Mouse (Mus musculus) kidney, postnatal 0 days (tissue): Measurements from ENCODE around the gene Prpf4. TPM values are rescaled to one million over a fixed set of nuclear protein-coding genes. Genes with fewer than 3 reads are reported as not detected.

Experiments used
- ATAC-seq: fragments of 200-750 bp; cut with Nextera tagmentation; replicated peaks from 2 replicates; pipeline ENCODE4 v1.8.0; 2017; ENCODE audit warnings: low read depth, moderate number of reproducible peaks, moderate TSS enrichment, moderate library complexity; ENCODE audit not compliant: low FRiP score
- DNase-seq: peaks from one replicate; pipeline ENCODE4 v3.0.0-alpha.2; 2016; ENCODE audit warnings: low spot score
- H3K27ac ChIP-seq: fragments of 300-500 bp; sonication (generic); 2 replicates; pipeline ENCODE4 v1.5.1; 2014; ENCODE audit warnings: mild to moderate bottlenecking
- H3K27me3 ChIP-seq: fragments of 300-500 bp; sonication (generic); 2 replicates; pipeline ENCODE4 v1.6.1; 2014; ENCODE audit warnings: low read length, mixed read lengths; ENCODE audit not compliant: insufficient read depth
- H3K36me3 ChIP-seq: fragments of 300-500 bp; sonication (generic); 2 replicates; pipeline ENCODE4 v1.6.1; 2014; ENCODE audit warnings: low read length, mixed read lengths; ENCODE audit not compliant: insufficient read depth
- H3K4me1 ChIP-seq: fragments of 300-500 bp; sonication (generic); replicated peaks from 2 replicates; pipeline ENCODE4 v1.6.1; 2014; ENCODE audit warnings: antibody characterized with exemption, low read length, mixed read lengths; ENCODE audit not compliant: insufficient read depth
- H3K4me2 ChIP-seq: fragments of 300-500 bp; sonication (generic); 2 replicates; pipeline ENCODE4 v1.6.1; 2014; ENCODE audit warnings: mild to moderate bottlenecking, low read length, moderate library complexity, mixed read lengths
- H3K4me3 ChIP-seq: fragments of 300-500 bp; sonication (generic); replicated peaks from 2 replicates; pipeline ENCODE4 v1.5.1; 2014; ENCODE audit warnings: low read depth, low read length
- H3K9ac ChIP-seq: fragments of 300-500 bp; sonication (generic); 2 replicates; pipeline ENCODE4 v1.6.1; 2014; ENCODE audit warnings: low read depth, low read length
- H3K9me3 ChIP-seq: fragments of 300-500 bp; sonication (generic); replicated peaks from 2 replicates; pipeline ENCODE4 v1.6.1; 2016; ENCODE audit warnings: low read length, inconsistent platforms, mixed read lengths
- CTCF ChIP-seq: IDR thresholded peaks from 2 replicates; pipeline ENCODE4 v1.5.1; 2016; ENCODE audit warnings: antibody characterized with exemption, low read depth, mild to moderate bottlenecking, moderate library complexity
- WGBS: fragments of 180-500 bp; shearing (Covaris S2); extraction: QIAGEN DNeasy Blood & Tissue Kit; methylation state at CpG from one replicate; pipeline ENCODE4 v1.1.7; 2014; 5-methylcytosine and 5-hydroxymethylcytosine counted together
- polyA plus RNA-seq: library from polyadenylated mRNA; unstranded; fragments of >200 nt; fragmentation: Nextera tagmentation; extraction: Ambion mirVana; gene quantifications from 2 replicates; pipeline ENCODE4 v1.2.1, GENCODE M21; 2015

Prpf4 gene
- polyA plus RNA-seq, 1 experiment from 2014 or later, result 14.8 TPM

DNA sequence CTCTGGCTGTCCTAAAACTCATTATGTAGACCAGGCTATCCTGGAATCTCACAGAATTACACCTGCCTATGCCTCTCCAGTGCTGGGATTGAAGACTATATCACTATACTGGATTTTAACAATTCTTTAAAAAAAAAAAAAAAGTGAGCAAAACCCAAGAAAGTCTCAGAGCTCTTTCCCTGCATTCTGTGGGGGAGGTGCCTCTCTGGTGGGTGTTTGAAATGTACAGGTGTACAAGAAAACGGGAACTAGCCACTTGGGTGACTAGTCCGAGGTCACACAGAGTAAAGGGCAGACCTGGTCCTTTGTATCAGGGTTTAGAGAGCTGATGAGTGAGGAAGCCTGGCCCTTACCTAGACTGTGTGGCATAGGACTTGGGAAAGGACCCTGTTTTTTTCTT is 46.2 kb upstream of the Prpf4 start:
- Histone ChIP-seq H3K4me3 (no peak overlapping the region), H3K4me1 (peaks cover 19% of the 10 kb centered on the region), H3K9ac (no peak overlapping the region), H3K4me2 (no peak overlapping the region), H3K27ac (no peak overlapping the region), H3K27me3 (no peaks in the 10 kb centered on the region), H3K36me3 (no peaks in the 10 kb centered on the region), H3K9me3 (no peaks in the 10 kb centered on the region)
- ATAC-seq, result no peak
- WGBS, result 69% methylated on average over 2 of the region's 2 CpGs
- DNase-seq, result no peak
- TF ChIP-seq CTCF, result no peak

DNA sequence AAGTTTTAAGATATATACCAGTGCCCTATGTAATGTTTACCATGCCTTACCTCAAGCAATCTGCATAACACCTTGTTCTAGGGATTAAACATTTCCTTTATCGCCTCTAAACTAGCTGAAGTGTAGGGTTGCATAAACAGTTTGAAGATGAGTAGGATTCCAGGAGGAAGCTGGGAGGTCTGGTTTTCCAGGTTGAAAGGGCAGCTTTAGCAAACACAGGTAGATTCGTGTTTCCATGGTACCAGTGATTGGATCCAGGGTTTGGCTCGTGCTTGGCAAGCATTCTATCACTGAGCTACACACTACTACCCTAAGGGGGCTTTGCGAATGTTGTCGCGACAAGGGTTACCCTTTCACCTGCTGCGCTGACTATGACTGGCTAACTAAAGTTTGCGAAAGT is 44.3 kb upstream of the Prpf4 start:
- no peak overlapping the region for H3K27ac ChIP-seq
- no peaks in the 10 kb centered on the region for H3K9me3 ChIP-seq
- no peak for TF ChIP-seq CTCF
- H3K4me3 ChIP-seq, result no peak overlapping the region
- ATAC-seq (no peak), DNase-seq (no peak)
- H3K4me1 ChIP-seq, result peaks cover 12% of the 10 kb centered on the region
- 82% methylated on average over 8 of the region's 8 CpGs for WGBS
- H3K4me2 ChIP-seq, result no peak overlapping the region
- H3K9ac ChIP-seq, result no peak overlapping the region
- H3K36me3 ChIP-seq, result no peaks in the 10 kb centered on the region
- no peaks in the 10 kb centered on the region for H3K27me3 ChIP-seq

DNA sequence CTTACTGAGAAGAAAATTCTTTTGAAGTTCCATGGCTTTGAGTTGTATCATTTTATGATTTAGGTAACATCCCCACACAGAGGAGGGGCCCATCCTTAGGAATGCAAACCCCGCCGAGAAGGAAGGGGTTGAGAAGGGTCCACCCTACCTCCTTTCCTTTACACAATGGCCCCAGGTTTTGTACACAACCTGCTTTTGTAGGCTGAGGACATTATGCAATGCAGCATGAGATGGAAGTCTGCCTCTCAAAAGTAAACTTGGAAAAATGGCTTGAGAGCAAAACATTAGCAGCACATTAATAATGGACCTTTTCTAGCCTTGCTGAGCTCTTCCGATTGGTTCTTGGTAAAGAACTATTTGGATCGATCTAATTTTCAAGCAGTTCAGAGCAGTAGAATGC is 42.3 kb upstream of the Prpf4 start:
- Histone ChIP-seq H3K27me3 (no peaks in the 10 kb centered on the region), H3K9me3 (no peaks in the 10 kb centered on the region), H3K4me1 (peaks cover 10% of the 10 kb centered on the region; the same call in 1 of the 2 replicates), H3K9ac (no peak overlapping the region), H3K27ac (no peak overlapping the region), H3K36me3 (no peaks in the 10 kb centered on the region), H3K4me3 (no peak overlapping the region), H3K4me2 (no peak overlapping the region)
- no peak for TF ChIP-seq CTCF
- no peak for ATAC-seq
- no peak for DNase-seq
- 67% methylated on average over 4 of the region's 4 CpGs for WGBS

DNA sequence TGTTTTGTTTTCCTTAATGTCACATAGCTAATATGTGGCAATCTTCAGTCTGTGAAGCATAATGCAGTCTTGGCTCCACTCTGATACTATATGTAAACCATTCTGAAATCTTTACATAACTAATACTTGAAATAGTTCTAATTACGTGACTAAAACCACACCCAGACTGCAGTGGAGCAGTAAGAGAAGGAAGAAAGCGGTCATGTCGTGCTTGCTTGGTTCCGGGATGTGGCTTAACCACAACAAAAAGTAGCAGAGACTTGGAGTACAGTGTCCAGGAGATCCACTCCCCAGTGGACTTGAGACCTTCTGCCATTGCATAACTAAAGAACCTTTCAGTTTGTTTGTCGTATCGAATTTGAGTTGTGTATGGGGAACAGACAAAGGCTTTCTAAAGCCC is 41.0 kb upstream of the Prpf4 start:
- H3K9me3 ChIP-seq, result no peaks in the 10 kb centered on the region
- ATAC-seq (no peak), DNase-seq (no peak)
- no peaks in the 10 kb centered on the region for H3K36me3 ChIP-seq
- no peak overlapping the region for H3K4me3 ChIP-seq
- no peak overlapping the region for H3K9ac ChIP-seq
- no peaks in the 10 kb centered on the region for H3K27me3 ChIP-seq
- no peak overlapping the region for H3K27ac ChIP-seq
- 72% methylated on average over 6 of the region's 6 CpGs for WGBS
- H3K4me2 ChIP-seq, result no peak overlapping the region
- no peaks in the 10 kb centered on the region for H3K4me1 ChIP-seq
- no peak for TF ChIP-seq CTCF

DNA sequence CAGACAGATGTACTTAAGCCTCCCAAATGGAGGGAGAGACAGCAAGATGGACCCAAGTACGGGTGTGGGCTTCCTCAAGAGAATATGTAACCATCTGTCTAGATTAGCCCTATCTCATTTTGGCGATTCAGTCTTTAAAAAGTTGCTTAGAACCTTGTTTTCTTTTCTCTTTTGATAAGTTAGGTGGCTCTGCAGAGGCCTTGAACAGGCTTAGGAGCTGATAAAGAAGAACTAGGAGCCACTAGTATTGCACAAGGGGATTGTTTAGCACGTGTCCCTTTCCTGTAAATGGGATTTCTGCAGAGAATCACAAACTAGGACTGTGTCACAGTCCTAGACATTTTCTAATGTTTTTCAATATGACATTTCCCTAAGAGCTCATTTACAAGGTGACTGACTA is 39.5 kb upstream of the Prpf4 start:
- TF ChIP-seq CTCF, result no peak
- no peak overlapping the region for H3K27ac ChIP-seq
- DNase-seq, result no peak
- no peak overlapping the region for H3K4me3 ChIP-seq
- no peak overlapping the region for H3K9ac ChIP-seq
- no peaks in the 10 kb centered on the region for H3K36me3 ChIP-seq
- H3K4me1 ChIP-seq, result 0 out of 2 replicates have a peak, but pooled peaks cover 4% of the 10 kb centered on the region
- H3K27me3 ChIP-seq, result no peaks in the 10 kb centered on the region
- no peak overlapping the region for H3K4me2 ChIP-seq
- no peaks in the 10 kb centered on the region for H3K9me3 ChIP-seq
- ATAC-seq, result no peak
- 85% methylated on average over 3 of the region's 3 CpGs for WGBS

DNA sequence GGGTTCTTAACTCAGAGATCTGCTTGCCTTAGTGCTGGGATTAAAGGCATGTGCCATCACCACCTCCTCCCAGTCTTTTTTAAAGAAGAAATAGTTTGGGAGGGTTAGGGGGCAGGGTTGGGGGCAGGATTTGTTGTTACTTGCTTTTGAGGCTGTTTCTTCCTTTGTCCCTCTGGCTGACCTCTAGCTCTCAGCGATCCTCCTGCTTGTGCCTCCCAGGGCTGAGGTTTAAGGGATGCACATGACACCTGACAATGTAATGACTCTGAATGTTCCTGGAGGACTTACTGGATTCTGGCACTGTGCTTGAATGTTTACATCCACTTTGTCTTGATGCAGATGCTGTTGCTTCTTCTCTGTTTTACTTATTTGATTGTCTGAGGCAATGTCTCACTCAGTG is 36.2 kb upstream of the Prpf4 start:
- Histone ChIP-seq H3K27ac (no peak overlapping the region), H3K27me3 (no peaks in the 10 kb centered on the region), H3K9ac (no peak overlapping the region), H3K9me3 (no peaks in the 10 kb centered on the region), H3K4me1 (0 out of 2 replicates have a peak, but pooled peaks cover 4% of the 10 kb centered on the region), H3K4me3 (no peak overlapping the region), H3K4me2 (no peak overlapping the region), H3K36me3 (no peaks in the 10 kb centered on the region)
- TF ChIP-seq CTCF, result no peak
- DNase-seq, result no peak
- no peak for ATAC-seq
- WGBS, result 50% methylated on average over 1 of the region's 1 CpGs

DNA sequence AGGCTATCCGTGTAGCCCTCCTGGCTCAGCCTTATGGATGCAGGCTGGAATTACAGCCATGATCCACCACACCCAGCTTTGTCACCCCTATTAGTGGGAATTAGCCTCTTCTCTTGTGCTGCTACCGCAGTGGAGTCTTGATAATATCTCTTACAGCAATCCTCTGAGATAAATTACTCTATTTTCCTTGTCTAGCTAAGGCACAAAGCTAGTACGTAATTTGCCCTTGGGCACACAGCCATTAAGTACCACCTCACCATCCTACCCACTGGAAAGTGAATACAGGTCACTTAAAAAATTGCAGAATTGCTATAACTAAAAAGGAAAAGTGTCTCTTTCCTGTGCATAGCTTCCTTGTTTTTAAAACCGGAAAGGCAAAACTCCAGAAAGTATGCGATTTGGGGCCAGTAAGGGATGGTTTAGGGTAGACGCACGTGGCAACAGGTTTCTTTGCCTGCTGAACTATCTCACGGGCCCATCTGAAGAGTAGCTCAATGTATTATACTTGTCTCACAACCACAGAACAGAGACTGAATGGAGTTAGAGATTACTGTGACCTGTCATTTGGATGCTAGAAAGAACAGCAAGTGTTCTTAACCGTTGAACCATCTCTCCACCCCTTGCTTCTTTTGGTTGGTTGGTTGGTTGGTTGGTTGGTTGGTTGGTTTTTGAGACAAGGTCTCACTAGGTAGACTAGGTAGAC is 35.6 kb upstream of the Prpf4 start:
- Histone ChIP-seq H3K4me1 (0 out of 2 replicates have a peak, but pooled peaks cover 4% of the 10 kb centered on the region), H3K4me3 (no peak overlapping the region), H3K27ac (no peak overlapping the region), H3K27me3 (no peaks in the 10 kb centered on the region), H3K9ac (no peak overlapping the region), H3K9me3 (no peaks in the 10 kb centered on the region), H3K4me2 (no peak overlapping the region), H3K36me3 (no peaks in the 10 kb centered on the region)
- TF ChIP-seq CTCF, result no peak
- 76% methylated on average over 9 of the region's 9 CpGs for WGBS
- DNase-seq (no peak), ATAC-seq (no peak)
